Mouse (Mus musculus) gastrocnemius, postnatal 36 days (tissue): ENCODE data around the gene Plxna1. TPM values are rescaled to one million over a fixed set of nuclear protein-coding genes. Genes with fewer than 3 reads are reported as not detected.

Source experiments
- DNase-seq, 2 experiments: peaks; one replicate each; pipeline ENCODE4 v3.0.0; 2022
- intact Hi-C: fragments of 180-260 bp; cut with DNase I; formaldehyde crosslinking; loops from one replicate; pipeline ENCODE4 v1.15.1; 2025
- total RNA-seq, 2 experiments: library from RNA; stranded (reverse); gene quantifications; 2 replicates each; pipeline ENCODE4 v1.2.3; 2021

Plxna1 gene
- total RNA-seq, 2 experiments from 2014 or later, result 11.1 to 18.1 TPM

DNA sequence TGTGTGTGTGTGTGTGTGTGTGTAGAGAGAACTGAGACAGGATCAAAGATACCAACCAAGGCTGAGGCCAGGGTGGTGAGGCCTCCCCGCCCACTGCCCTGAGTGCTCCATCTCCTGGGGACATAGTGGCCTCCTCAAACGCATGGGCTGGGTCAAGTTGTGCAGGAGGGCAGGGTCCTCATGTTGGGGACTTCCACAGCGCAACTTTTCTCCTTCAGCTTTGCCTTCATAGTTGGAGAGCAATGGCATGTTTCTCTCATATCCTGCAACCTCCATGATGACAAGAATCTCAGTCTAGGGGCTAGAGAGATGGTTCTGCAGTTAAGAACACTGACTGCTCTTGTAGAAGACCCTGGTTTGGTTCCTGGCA is 76.1 kb downstream of the Plxna1 start:
- intact Hi-C loops, result no loop called here
- DNase-seq, result no peak

DNA sequence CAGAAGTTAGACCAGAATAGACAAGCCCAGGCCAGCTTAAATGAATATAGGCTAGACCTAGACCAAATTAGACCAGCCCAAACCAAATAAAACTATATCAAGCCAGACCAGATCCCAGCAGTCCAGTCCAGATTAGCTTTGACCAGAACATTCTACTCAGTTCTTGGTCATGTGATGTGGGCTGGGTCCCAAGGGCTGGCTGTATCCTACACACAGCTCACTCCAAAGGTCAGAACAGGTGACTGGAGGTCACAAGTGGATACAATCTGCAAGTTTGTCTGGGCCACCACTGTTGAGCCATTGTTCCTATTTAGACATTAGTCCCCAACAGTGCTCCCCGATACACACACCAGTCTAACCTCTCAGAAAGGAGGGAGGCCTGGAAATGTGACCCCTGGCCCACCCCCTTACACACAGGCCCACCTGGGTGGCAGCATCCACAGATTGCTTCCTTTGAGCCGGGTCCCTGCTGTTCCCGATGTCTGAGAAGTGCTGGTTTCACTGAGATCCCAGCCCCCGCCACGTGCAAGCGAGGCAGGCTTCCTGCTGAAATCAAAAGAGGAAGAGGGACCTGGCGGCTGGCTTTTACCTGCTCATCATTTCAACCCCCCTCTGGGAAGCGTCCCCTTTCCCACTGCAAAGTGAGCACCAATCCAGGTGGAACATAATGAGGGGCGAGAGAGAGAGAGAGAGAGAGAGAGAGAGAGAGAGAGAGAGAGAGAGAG is 76.7 kb downstream of the Plxna1 start:
- intact Hi-C loops, result no loop called here
- no peak for DNase-seq

DNA sequence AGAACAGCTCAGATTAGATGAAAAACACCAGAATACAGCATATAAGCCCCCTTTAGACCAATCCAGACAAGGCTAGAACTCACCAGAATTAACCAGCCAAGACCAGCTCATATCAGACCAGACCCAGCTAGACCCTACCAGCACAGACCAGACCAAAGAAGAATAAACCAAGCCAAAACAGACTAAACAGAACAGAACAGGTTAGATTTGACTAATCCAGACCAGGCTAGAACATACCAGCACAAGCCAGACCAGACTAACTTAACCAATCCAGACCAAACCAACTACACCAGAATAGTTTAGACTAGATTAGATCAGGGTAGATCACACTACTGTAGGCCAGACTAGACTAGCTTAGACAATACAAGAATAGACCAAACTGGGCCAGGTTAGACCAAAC is 77.3 kb downstream of the Plxna1 start:
- intact Hi-C loops, result no loop called here
- no peak for DNase-seq

DNA sequence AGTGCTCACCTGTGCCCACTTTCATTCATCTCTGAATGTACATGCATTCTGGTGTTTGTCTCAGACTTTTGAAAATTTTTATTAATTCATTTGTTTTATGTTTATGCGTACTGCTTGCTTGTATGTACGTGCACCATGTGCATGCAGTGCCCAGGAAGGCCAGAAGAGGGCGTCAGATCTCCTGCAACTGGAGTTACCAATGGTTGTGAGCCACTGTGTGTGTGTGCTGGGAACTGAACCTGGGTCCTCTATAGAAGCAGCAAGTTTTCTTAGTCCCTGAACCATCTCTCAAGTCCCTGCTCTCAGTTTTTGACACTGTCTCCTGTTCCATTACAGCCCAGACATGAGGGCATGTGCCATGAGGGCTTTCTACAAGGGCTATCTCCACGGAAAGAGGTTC is 79.3 kb downstream of the Plxna1 start:
- intact Hi-C loops, result no loop called here
- DNase-seq, result no peak

DNA sequence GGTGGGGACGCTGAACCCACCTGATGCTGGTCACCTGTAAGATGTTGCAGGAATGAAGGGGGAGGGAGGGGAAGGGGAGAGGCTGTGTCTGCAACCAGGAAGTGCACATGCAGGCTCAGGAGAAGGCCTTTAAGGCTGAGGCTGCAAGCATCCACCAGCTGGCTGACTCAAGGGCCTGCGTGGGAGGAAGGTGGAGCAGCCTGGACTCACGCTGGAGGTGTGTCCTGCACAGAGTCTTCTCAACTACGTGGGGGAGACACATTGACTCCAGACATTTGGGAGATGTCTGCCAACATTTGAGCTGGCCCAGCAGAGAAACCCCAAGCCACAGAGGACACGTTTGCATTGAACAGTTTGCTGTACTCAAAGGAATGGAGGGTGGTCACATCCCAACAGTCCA is 79.8 kb downstream of the Plxna1 start:
- intact Hi-C loops, result no loop called here
- no peak for DNase-seq

DNA sequence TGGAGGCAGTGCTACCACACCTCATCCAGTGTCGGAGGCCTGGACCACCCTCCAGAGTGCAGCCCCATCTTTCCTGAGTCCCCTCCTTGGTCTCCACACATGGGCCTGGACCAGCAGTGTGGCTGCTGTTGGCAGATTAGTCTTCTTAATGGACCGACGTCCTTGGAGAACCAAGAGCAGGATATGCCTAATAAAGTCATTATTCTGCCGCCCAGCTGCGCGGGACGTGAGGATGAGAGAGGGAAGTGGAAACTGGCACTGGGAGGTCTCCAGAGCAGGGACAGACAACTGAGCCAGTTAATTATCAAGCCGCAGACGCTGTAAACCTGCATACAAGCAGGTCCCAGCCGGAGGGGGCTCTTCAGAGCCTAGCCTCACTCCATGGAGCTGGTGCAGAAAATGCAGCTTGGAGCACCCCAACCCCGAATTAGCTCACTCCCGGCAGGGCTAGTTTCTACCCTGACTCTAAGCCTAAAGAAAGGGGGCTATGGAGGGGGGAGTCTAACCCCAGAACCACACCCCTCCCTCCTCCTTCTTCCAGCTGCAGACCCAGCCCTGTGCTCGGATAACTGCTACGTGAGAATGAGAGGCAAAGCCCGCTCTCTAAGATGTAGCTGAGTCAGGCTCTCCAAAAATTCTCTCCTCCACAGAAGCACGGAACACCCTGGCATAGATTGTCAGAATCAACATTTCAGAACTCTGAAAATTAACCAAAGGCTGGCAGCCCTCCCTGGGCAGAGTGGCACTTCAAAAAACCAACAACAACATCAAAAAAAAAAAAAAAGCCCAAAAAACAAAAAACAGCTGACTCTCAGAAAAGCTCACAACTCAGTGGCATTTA is 80.7 kb downstream of the Plxna1 start:
- no peak for DNase-seq
- intact Hi-C loops, result no loop called here

DNA sequence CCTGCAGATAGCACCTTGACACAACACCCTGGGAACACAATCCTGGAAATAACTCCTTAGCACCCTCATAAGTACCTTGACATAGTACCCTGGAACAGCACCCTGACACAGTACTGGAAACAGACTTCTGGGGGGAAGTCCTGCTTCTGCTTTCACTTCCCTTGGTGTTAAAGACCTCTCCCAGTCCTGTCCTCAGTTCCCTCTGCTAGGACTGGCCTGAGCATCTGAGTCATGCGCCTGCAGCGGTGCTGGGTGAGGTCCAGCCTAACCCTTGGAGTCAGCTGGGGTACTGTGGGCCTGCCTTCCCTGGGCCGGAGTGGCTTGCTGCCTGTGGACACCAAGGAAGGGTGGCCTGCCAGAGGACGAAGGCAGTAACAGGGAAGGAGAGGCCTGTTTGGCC is 81.9 kb downstream of the Plxna1 start:
- peak; percentile 34 to 41 for DNase-seq

DNA sequence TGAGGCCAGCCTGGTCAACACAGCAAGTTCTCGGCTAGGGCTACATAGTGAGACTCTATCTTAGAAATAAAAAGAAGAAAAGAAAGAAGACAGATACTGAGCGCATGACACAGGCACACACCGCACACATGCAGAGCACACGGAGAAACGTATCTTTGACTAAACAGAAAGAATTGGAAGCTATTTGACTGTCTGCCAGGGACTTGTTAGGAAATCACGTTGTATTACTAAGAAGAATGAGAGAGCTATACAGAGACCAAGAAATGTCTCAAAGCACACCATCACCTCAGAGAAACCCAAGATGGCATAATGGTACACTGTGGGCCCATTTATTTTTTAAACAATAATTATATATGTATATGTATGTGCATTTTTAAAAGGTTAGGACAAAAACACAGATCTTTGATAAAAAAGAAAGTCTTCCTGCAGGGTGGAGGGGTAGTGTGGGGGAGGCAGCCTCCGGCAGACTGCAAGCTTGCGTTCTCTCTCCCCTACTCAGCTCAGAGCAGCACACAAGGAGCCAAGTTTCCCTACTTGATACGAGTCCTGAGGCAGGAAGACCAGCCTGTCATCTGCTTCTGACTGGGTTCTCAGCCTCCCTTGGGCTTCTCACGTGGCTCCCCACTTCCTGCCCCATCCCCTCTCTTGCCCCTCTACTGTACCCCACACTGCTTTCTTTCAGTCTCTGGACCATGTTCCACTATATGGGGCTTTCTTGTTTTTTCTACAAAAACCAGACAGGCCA is 90.5 kb downstream of the Plxna1 start:
- intact Hi-C loops, result no loop called here
- DNase-seq, result no peak

More for the DNA sequence above, 81.9 kb downstream of the Plxna1 start:
- intact Hi-C loops, result no loop called here

DNA sequence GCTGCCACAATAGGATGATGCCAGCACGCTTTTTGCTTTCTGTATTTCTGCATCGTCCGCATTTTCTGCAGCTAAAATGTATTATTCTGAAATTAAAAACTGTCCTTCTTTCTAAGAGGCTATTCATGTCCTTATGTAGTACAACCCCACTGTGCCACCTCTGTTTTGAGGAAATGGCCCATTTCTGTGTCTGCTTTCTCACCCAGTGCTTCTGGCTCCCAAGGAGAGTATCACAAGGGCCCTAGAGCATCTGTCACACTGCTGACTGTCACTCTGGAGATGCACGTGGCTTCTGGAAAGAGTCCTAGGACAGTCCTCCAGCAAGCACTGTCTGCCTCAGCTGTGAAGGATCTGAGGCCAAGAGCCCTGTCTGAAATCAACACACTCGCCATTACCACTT is 95.2 kb downstream of the Plxna1 start:
- intact Hi-C loops, result no loop called here
- no peak for DNase-seq

Other genes starting within 250 kb of the Plxna1 start
- gene Chchd6, start 233.0 kb upstream of the Plxna1 start, total RNA-seq, result 1 to 10 TPM; 2.3 to 2.6 TPM